Mouse (Mus musculus) NIH3T3 (cell line): ENCODE results near the gene Kcnip1.

Experiments used
- DNase-seq: peaks from one replicate; pipeline ENCODE4 v3.0.0-alpha.2; 2012; ENCODE audit warnings: low read depth

Kcnip1 gene

GRCm38 (mm10) chr11:33901783-33902182 lies 91.2 kb downstream of the Kcnip1 start:
- DNase-seq = no peak

- no peak for DNase-seq
These were observed 101.9 kb downstream of the Kcnip1 start for GRCm38 (mm10) chr11:33891084-33891483.

DNA sequence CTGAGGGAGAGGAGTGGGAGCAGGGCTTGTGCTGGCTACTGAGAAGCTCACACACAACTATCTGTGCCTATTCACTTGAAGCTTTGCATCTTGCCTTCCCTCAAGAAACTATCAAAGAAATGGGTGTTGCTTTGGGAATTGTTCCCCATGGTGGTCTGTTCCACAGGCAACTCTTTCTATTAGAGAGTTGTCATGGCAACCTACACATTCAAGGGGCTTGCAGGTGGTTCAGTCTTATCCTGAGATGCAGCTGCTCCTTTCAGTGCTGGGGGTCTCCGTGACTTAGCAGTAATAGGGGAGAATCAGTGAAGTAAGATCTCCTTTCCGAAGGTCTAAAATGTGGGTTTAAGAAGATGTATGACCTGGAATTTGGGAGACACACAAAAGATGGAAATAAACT lies 102.6 kb downstream of the Kcnip1 start:
- DNase-seq = no peak

GRCm38 (mm10) chr11:33887660-33888059 lies 105.3 kb downstream of the Kcnip1 start:
- no peak for DNase-seq

DNA sequence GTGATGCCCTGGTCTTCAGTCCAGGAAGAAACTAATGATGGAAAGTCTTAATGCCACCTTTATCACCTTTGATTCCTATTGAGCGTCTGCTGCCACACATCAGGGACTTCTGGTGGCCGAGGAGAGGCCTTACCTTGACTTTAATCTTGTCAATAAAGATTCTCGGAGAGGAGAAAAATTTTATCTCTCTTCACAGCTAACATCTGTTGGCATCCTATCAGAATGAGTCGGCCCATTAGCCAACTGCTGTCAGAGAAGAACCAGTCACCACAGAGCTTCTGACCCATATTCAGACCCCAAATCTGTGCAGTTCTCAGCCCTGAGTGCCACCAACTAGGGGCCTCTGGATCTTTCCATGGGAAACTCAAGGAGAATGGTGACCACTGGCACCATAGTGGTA lies 107.0 kb downstream of the Kcnip1 start:
- no peak for DNase-seq

DNA sequence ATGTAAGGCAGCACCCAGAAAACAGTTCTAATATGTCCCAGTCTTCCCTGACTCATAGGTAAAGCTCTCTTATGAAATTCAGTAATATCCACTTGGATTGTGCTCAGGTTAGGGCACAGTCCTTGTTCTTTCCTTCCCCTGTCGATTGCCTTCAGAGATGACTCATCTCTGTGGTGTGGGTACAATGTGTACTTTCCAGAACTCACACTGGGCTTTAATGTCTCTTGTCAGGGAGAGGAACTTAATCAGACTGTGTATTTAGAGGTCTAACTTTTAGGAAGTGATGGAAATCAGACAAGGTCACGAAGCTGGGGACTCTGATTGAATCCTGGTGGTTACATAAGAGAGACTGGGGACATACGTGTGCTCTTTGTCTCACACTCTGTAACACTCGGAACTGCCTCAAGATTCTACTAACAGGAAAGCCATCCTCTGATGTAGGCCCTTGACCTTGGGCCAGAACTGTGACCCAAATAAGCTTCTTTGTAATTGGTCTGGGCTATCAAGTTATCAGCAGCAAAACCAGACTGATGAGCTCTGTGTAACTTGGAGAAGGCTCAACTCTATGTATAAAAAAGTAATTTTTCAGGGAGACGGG lies 110.1 kb downstream of the Kcnip1 start:
- DNase-seq = no peak

GRCm38 (mm10) chr11:33874925-33875324 lies 118.0 kb downstream of the Kcnip1 start:
- DNase-seq = no peak

GRCm38 (mm10) chr11:33873071-33873781 lies 119.7 kb downstream of the Kcnip1 start:
- DNase-seq = no peak

GRCm38 (mm10) chr11:33872716-33873048 lies 120.3 kb downstream of the Kcnip1 start:
- no peak for DNase-seq

DNA sequence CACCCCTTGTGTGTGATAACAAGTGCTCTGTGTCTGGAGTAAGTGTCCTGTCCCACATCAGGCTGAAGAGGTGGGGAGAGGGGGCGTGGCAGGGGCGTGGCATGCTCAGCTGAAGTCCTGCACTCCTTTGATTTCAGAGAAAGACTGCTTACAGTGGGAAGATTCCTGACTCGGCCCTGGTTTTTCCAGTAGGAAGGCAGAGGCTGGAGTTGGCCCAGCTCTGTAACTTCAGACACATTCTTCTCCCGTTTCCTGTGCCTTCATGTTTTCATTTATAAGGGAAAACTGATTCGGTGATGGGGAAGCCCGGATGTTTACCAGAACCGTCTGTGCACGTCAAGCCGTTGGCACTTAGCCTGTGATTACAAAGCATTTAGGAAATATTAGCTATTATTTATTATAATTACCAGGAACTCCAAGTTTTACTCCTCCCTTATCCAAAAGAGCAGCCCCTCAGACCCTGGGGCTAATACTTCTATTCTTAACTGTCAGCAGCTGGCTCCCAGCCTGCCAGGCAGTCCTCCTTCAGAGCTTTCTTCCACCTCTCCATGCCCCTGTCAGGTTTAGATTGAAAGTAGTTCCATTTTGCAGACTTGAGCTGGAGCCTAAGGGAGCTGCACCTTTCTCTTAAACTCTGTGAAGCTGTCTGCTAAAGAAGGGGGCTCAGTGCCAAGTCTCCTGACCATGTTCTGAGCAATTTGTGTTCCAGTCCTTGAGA lies 120.8 kb downstream of the Kcnip1 start:
- no peak for DNase-seq

DNA sequence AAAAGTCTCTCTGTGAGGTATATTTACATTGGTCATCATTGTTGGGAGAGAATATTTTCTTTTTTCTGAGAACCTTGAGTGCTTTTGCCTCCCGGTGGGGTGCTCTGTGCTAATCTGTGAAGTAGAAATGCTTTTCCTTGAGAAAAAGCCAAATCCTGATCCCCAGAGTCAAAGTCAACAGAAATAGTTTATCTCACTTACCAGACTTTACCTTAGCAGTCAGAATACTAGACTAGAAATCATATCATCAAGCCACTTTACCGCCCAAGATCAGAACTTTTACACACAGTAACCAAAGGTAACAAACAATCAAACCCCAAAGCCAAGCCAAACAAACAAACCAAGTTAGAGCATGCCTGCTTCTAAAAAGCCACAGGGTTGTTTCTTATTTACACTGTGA lies 122.7 kb downstream of the Kcnip1 start:
- no peak for DNase-seq

GRCm38 (mm10) chr11:33869559-33869958 lies 123.4 kb downstream of the Kcnip1 start:
- DNase-seq = no peak

GRCm38 (mm10) chr11:33866775-33867174 lies 126.2 kb downstream of the Kcnip1 start:
- DNase-seq = no peak

- no peak for DNase-seq
These were observed 128.7 kb downstream of the Kcnip1 start for GRCm38 (mm10) chr11:33864245-33864644.

- DNase-seq = no peak
These were observed 131.1 kb downstream of the Kcnip1 start for GRCm38 (mm10) chr11:33861823-33862222.

DNA sequence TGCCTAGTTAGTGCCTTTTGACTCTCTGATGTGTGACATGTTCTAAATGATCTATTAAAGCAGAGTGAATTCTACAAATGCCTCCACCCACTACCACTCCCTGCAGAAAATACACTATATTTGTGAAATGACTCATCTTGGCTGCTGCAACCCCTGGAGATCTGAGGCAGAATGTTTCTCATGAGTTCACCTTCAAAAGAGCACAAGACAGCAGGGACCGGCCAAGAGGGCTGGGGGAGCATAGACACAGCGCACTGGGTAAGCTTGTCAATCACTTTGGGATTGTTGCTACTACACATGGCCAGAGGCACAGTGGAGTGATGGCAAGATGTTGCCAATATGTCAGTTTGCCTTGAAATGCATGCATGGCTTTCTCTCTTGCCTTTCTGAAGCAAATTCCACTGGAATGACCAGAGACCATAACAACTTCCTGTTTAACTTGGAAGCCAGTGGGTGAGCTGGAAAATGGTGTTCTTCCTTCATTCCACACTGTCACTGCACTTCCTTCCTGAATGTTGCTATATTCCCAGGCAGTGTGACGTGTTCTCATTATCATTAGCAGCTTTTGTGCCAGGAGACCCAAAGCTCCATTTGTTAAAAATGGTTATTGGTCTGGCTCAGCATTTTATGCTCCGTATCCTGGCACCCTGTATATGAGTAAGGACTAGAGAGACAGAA lies 131.9 kb downstream of the Kcnip1 start:
- DNase-seq = no peak

GRCm38 (mm10) chr11:33849614-33850013 lies 143.3 kb downstream of the Kcnip1 start:
- DNase-seq = no peak

DNA sequence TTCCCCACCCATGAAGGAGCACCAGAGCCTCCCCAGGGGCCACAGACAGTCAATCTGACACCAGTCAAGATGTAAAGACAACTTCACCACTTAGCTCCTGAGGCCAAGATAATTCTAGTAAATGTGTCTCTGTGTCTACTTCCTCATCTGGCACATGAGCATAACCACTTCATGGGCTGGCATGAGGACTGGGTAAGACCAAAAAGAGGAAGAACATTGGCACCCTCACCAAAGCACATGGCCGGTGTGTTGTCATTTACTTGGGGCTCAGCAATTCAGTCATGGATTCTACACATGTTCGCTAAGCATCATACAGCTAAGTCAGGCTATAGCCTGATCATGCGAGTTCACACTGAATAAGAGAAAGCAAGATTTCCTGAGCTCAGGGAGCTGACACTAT lies 144.3 kb downstream of the Kcnip1 start:
- no peak for DNase-seq

DNA sequence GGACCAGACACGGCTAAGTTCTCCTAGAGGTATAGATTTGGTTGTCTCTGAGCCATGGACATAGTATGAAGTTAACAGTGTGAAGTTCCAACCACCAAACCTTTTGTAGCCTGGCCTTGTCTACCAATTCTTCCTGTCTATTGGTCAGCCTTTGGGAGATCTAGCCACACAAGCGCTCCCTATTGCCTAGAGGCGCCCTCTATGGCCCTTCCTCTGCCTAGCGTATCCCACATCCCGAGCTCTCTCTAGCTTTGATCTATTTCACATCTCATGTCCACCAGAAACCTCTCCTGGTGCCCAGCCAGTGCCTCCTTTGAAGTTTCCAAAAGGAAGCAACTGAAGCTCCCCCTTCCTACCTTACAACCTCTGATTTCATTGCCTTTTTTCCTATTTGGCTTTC lies 147.0 kb downstream of the Kcnip1 start:
- DNase-seq = no peak

GRCm38 (mm10) chr11:33843294-33843864 lies 149.6 kb downstream of the Kcnip1 start:
- DNase-seq = no peak

- DNase-seq = no peak
These were observed 153.9 kb downstream of the Kcnip1 start for GRCm38 (mm10) chr11:33839049-33839448.

- DNase-seq = no peak
These were observed 163.2 kb downstream of the Kcnip1 start for GRCm38 (mm10) chr11:33829774-33830173.

DNA sequence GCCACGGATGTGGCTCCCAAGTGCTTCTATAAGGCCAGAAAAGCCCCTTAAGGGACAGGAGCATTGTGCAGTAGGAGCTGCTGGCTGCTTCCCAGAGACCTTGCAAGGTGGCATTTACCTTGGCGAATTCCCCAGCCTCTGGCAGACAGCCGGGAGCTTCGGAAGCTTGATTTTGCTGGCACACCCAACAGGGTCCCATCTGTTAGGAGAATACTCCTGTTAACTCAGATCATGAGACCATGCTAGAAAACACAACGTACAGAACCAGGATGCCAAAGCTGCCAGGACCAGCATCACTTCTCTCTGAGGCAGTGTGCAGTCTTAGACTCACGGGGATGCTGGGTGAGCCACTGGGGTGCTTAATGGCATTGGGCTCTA lies 165.1 kb downstream of the Kcnip1 start:
- no peak for DNase-seq
